Mouse (Mus musculus) heart, embryonic 14.5 days (tissue): ENCODE measurements around the gene Ctnnd1. TPM values are rescaled to one million over a fixed set of nuclear protein-coding genes. Genes with fewer than 3 reads are reported as not detected.
A peak's percentile ranks its signal among the peaks of the same experiment; 100 is the strongest.

ENCODE experiments used
- ATAC-seq: fragments of 200-750 bp; cut with Nextera tagmentation; 2 replicates; pipeline ENCODE4 v1.8.0; 2017; ENCODE audit warnings: low read depth, moderate TSS enrichment; ENCODE audit not compliant: insufficient number of reproducible peaks, insufficient read depth, low FRiP score
- H3K27ac ChIP-seq, 2 experiments: fragments of 200-500 bp in 1 of 2; fragments of 300-500 bp in 1 of 2; sonication (generic) in 1 of 2; replicated peaks in 1 of 2; 2 replicates each; pipeline ENCODE4 v1.5.1; 2012 to 2014; ENCODE audit warnings: low read depth in 2 of 2, low read length in 2 of 2, control low read depth in 1 of 2, mild to moderate bottlenecking in 1 of 2, mixed read lengths in 1 of 2; ENCODE audit not compliant: control insufficient read depth in 1 of 2, insufficient read depth in 1 of 2
- H3K27me3 ChIP-seq: fragments of 300-500 bp; sonication (generic); 2 replicates; pipeline ENCODE4 v1.6.1; 2014; ENCODE audit warnings: mild to moderate bottlenecking, low read length, control low read depth; ENCODE audit not compliant: control insufficient read depth, insufficient read depth
- H3K36me3 ChIP-seq: fragments of 300-500 bp; sonication (generic); 2 replicates; pipeline ENCODE4 v1.6.1; 2014; ENCODE audit warnings: mild to moderate bottlenecking, control low read depth, low read length, mixed read lengths; ENCODE audit not compliant: control insufficient read depth, insufficient read depth
- H3K4me1 ChIP-seq, 2 experiments: fragments of 200-500 bp in 1 of 2; fragments of 300-500 bp in 1 of 2; sonication (generic) in 1 of 2; 2 replicates each; pipeline ENCODE4 v1.6.1; 2012 to 2014; ENCODE audit warnings: low read length in 2 of 2, control low read depth in 1 of 2, mixed read lengths in 1 of 2; ENCODE audit not compliant: control insufficient read depth in 2 of 2, insufficient read depth in 2 of 2
- H3K4me2 ChIP-seq: fragments of 300-500 bp; sonication (generic); 2 replicates; pipeline ENCODE4 v1.6.1; 2014; ENCODE audit warnings: mild to moderate bottlenecking, low read length
- H3K4me3 ChIP-seq, 2 experiments: fragments of 200-500 bp in 1 of 2; fragments of 300-500 bp in 1 of 2; sonication (generic) in 1 of 2; 2 replicates each; pipeline ENCODE4 v1.5.1; 2012 to 2014; ENCODE audit warnings: low read length in 2 of 2, mild to moderate bottlenecking in 2 of 2, control low read depth in 1 of 2, low read depth in 1 of 2, moderate library complexity in 1 of 2; ENCODE audit not compliant: control insufficient read depth in 1 of 2, insufficient read depth in 1 of 2
- H3K9ac ChIP-seq: fragments of 300-500 bp; sonication (generic); 2 replicates; pipeline ENCODE4 v1.6.1; 2014; ENCODE audit warnings: mild to moderate bottlenecking, low read length
- H3K9me3 ChIP-seq: fragments of 300-500 bp; sonication (generic); 2 replicates; pipeline ENCODE4 v1.6.1; 2016; ENCODE audit warnings: low read length, control low read depth; ENCODE audit not compliant: control insufficient read depth
- WGBS: fragments of 180-500 bp; shearing (Covaris S2); extraction: QIAGEN DNeasy Blood & Tissue Kit; methylation state at CpG from one replicate; pipeline ENCODE4 v1.1.7; 2014; 5-methylcytosine and 5-hydroxymethylcytosine counted together
- polyA plus RNA-seq: library from polyadenylated mRNA; unstranded; fragments of >200 nt; fragmentation: Nextera tagmentation; extraction: Ambion mirVana; gene quantifications from 2 replicates; pipeline ENCODE4 v1.2.1, GENCODE M21; 2014

The Ctnnd1 gene
- polyA plus RNA-seq, 1 experiment from 2014 or later, result 68.5 TPM

- Histone ChIP-seq H3K9ac (no peak overlapping the region), H3K4me3 (no peak overlapping the region), H3K4me1 (peaks cover 2 to 15% of the 10 kb centered on the region in 2 experiments), H3K27ac (no peak overlapping the region), H3K27me3 (no peaks in the 10 kb centered on the region), H3K36me3 (peaks cover 66% of the 10 kb centered on the region), H3K9me3 (no peaks in the 10 kb centered on the region), H3K4me2 (no peak overlapping the region)
- no peak for ATAC-seq
- WGBS, result 88% methylated on average over 1 of the region's 1 CpGs
Measured at GRCm38 (mm10) chr2:84597123-84597522, 53.4 kb downstream of the Ctnnd1 start.

GRCm38 (mm10) chr2:84592801-84593200 is 57.8 kb downstream of the Ctnnd1 start:
- H3K4me3 ChIP-seq, result no peak overlapping the region
- H3K4me1 ChIP-seq, result peaks cover 0 to 3% of the 10 kb centered on the region in 2 experiments; a peak in 1 of 4 replicates
- 90% methylated on average over 8 of the region's 8 CpGs for WGBS
- H3K9me3 ChIP-seq, result 0 out of 2 replicates have a peak, but pooled peaks cover 5% of the 10 kb centered on the region
- no peak overlapping the region for H3K4me2 ChIP-seq
- H3K36me3 ChIP-seq, result peaks cover 40% of the 10 kb centered on the region
- H3K9ac ChIP-seq, result no peak overlapping the region
- H3K27ac ChIP-seq, result no peak overlapping the region
- H3K27me3 ChIP-seq, result no peaks in the 10 kb centered on the region
- no peak for ATAC-seq

GRCm38 (mm10) chr2:84585700-84586099 is 64.9 kb downstream of the Ctnnd1 start:
- no peak overlapping the region for H3K4me2 ChIP-seq
- H3K9me3 ChIP-seq, result 0 out of 2 replicates have a peak, but pooled peaks cover 5% of the 10 kb centered on the region
- no peak overlapping the region for H3K27ac ChIP-seq
- H3K9ac ChIP-seq, result no peak overlapping the region
- H3K4me3 ChIP-seq, result no peak overlapping the region
- 85% methylated on average over 8 of the region's 8 CpGs for WGBS
- peaks cover 6% of the 10 kb centered on the region; the same call in 1 of the 2 replicates for H3K36me3 ChIP-seq
- H3K27me3 ChIP-seq, result no peaks in the 10 kb centered on the region
- no peak for ATAC-seq
- H3K4me1 ChIP-seq, result no peaks in the 10 kb centered on the region

DNA sequence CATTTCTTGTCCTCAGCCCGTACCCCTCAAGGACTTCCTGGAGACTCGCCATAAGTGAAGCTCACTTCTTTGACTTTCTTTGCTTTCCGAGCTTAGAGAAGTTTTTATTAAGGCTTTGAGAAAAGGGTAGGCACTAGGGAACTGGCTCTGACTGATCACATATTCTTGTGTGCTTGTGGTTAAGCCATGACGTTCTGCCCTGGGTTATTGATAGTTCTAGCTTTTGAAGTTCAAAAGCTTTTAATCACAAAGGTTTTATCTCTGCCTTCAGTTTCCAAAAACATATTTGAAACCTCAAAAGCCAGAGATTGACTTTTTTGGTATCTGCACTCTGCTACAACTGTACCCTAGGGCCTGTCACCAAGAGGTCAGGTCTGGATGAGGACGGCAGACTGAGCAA is 68.3 kb downstream of the Ctnnd1 start:
- no peak overlapping the region for H3K9ac ChIP-seq
- no peaks in the 10 kb centered on the region for H3K4me1 ChIP-seq
- ATAC-seq, result no peak
- 78% methylated on average over 5 of the region's 5 CpGs for WGBS
- no peaks in the 10 kb centered on the region for H3K27me3 ChIP-seq
- no peak overlapping the region for H3K4me2 ChIP-seq
- H3K27ac ChIP-seq, result no peak overlapping the region
- H3K36me3 ChIP-seq, result 0 out of 2 replicates have a peak, but pooled peaks cover under 1% of the 10 kb centered on the region
- H3K4me3 ChIP-seq, result no peak overlapping the region
- H3K9me3 ChIP-seq, result peaks cover 5% of the 10 kb centered on the region

- Histone ChIP-seq H3K9ac (no peak overlapping the region), H3K27me3 (no peaks in the 10 kb centered on the region), H3K4me1 (no peaks in the 10 kb centered on the region), H3K4me2 (no peak overlapping the region), H3K4me3 (no peak overlapping the region), H3K9me3 (peaks cover 5% of the 10 kb centered on the region), H3K27ac (no peak overlapping the region), H3K36me3 (no peaks in the 10 kb centered on the region)
- WGBS, result 85% methylated on average over 2 of the region's 3 CpGs
- no peak for ATAC-seq
Measured at GRCm38 (mm10) chr2:84581208-84581607, 69.4 kb downstream of the Ctnnd1 start.

DNA sequence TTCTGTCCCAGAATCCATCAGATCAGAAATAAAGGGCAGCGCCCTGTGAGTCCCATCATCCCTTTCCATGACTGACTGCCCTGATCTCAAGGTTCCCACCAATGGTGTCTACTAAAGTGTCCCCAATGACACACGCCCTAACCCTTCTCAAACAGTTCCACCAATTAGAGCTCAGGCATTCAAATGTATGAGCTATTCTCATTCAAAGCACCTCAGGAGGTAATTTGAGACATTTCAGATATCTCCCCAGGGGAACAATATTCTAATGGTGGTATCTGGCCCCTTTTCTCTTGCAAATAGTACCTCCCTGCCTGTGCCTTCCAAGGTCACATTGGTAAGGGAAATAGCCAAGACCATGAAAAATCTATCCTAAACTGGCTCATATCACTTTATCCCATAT is 71.3 kb downstream of the Ctnnd1 start:
- no peak for ATAC-seq
- Histone ChIP-seq H3K27me3 (no peaks in the 10 kb centered on the region), H3K9ac (no peak overlapping the region), H3K27ac (no peak overlapping the region), H3K4me2 (no peak overlapping the region), H3K4me1 (no peaks in the 10 kb centered on the region), H3K9me3 (peaks cover 5% of the 10 kb centered on the region), H3K36me3 (no peaks in the 10 kb centered on the region), H3K4me3 (no peak overlapping the region)
- WGBS, result 87% methylated on average over 2 of the region's 2 CpGs

GRCm38 (mm10) chr2:84574130-84574529 is 76.4 kb downstream of the Ctnnd1 start:
- Histone ChIP-seq H3K4me1 (no peaks in the 10 kb centered on the region), H3K4me2 (no peak overlapping the region), H3K27ac (no peak overlapping the region), H3K4me3 (no peak overlapping the region), H3K9me3 (peaks cover 4% of the 10 kb centered on the region), H3K36me3 (no peaks in the 10 kb centered on the region), H3K27me3 (no peaks in the 10 kb centered on the region), H3K9ac (no peak overlapping the region)
- WGBS, result 90% methylated on average over 4 of the region's 4 CpGs
- ATAC-seq, result no peak

DNA sequence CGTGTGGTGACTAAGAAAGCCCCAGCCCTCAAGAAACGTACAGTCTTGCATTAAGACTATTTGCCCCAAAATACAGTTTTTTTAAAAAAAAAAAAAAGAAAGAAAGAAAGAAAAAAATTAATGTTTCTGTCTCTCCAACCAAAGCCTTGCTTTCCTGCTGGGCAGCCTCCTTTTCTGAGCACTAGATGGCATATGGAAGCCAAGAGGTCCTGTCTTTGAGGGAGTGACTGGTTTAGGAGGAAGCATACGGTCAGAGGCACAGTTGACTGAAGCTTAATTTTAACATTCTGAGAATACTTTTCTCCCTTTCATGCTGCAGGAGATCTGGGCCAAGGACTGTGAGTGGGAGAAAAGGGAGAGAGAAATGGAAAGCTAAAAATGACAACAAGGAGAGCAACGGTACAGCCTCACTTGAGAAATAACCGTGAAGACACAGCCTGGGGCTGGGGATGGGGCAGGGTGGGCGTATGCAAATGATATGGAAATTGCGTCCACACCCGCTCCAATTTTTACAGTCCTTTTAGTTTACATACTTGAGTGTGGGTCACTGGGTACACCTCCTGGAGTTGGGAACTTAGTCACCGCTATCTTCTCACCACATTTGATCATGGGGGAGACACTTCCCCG is 93.6 kb downstream of the Ctnnd1 start:
- no peaks in the 10 kb centered on the region for H3K9me3 ChIP-seq
- no peaks in the 10 kb centered on the region for H3K36me3 ChIP-seq
- 44% methylated on average over 10 of the region's 10 CpGs for WGBS
- no peak overlapping the region for H3K27ac ChIP-seq
- no peaks in the 10 kb centered on the region for H3K4me1 ChIP-seq
- H3K4me3 ChIP-seq, result peak overlapping the region; percentile 17 to 26; a peak in 3 of 4 replicates
- no peak for ATAC-seq
- H3K27me3 ChIP-seq, result no peaks in the 10 kb centered on the region
- peak overlapping the region; percentile 60 for H3K4me2 ChIP-seq
- H3K9ac ChIP-seq, result 0 out of 2 replicates have a peak overlapping the region, but pooled peaks have one; percentile 6
